Mouse (Mus musculus): Measurements from ENCODE around the gene Atp5g1.

Gene Atp5g1

DNA sequence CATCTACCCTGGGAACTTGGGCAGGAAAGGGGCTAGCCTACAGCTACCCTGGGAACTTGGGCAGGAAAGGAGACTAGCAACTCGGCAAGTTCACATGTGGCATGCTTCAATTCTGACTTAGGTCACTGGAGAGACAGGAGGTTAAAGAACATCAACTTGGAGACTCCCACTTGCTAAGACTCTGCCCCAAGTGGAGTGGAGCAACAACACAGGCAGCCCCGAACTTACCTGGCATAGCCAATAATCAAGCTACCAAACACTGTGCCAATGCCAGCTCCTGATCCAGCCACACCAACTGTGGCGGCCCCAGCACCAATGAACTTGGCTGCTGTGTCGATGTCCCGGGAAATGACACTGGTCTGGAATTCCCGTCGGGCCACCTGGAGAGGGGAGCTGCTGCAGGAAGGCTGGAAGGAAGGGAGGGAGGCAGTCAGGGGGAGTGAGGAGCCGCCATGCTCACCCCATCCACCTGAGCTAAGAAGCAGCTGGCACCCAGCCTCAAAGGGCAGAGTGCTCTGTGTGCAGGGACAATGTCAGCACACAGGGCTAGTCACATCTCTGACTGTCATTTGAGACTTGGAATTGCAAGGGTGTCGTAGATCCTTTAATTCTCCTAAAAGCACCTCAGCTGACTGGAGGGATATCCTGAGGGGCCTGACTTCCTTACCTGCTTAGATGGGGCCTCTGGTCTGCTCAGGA is 2.0 kb downstream of the Atp5g1 start:
- no peak for DNase-seq (ENCODE audit: extremely low spot score, low read depth, low spot score)

DNA sequence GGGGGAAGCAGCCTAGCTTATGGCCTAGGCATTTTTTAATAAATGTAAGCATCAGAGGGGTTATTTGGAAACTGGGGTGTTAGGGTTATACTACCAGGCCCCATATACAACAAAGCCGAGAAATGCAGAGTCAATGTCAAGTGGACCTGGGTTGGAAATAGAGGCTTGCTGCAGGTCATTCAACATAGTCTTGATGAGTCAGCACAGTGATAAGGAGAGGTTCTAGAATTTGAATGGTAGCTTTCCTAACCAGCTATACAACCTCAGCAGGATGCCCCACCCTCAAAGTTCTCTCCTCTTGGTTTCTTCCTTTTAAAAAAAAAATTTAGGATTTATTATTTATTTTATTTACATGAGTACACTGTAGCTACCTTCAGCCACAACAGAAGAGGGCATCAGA is 4.5 kb downstream of the Atp5g1 start:
- DNase-seq (ENCODE audit: extremely low spot score, low read depth, low spot score), result no peak

DNA sequence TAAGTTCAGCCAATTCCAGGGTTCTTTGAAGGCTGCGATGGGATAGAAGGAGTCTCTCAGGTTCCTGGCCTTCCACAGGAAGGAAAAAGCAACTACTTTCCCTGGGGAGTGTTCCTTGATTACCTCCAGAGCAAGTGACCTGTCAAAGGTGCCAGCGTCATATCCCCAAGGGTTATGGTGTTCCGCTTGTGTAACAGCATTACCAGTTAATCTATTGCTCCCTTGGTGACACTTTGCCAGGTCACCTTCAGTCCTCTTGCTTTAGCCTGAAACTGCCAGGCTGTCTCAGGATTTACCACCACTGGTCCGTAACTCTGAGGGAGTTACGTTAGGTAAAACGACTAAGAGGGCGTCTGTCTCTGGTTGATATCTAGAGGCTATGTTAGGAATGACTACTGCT is 5.1 kb downstream of the Atp5g1 start:
- no peak for DNase-seq (ENCODE audit: extremely low spot score, low read depth, low spot score)

- DNase-seq (ENCODE audit: extremely low spot score, low read depth, low spot score), result no peak
Measured at GRCm38 (mm10) chr11:96068231-96068630, 7.2 kb downstream of the Atp5g1 start.

DNA sequence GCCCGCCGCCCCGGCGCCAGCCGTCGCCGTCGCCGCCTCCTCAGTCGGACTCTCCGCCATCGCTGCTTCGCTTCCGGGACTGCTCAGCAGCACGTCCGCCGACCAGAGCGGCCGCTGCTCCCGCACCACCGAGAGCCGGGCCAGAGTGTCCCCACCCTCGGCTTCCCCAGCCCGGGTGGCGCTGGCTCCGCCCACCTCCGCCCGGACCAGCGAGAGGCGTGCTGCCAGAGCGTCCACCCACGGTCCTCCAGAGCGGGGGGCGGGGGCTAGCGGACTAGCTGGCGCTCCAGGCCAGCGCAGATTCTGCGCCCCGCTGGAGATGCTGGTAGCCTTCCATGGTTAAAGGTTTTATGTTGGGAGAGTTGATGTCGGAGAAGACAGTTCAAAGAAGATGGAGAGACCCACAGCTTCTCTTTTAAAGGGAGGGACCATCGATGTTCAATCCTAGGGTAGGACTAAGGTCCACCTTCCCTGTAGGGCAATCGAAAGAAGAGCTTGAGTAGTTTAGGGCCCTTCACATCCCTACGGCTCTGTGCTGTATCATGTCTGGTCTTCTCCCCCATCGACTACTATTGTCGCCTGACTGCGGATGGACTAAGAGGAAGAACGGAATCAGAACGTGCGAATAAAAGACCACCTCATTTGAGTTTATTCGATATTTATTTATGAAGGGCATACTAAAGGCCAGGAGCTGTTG is 10.1 kb downstream of the Atp5g1 start, which contains the start of gene Ube2z:
Ube2z (minus strand) TSS at position 174 of the 697 bp plus-strand sequence.
- DNase-seq (ENCODE audit: extremely low spot score, low read depth, low spot score), result peak; percentile 62

GRCm38 (mm10) chr11:96064521-96065214 is 10.8 kb downstream of the Atp5g1 start:
- no peak for DNase-seq (ENCODE audit: extremely low spot score, low read depth, low spot score)

- no peak for DNase-seq (ENCODE audit: extremely low spot score, low read depth, low spot score)
Measured at GRCm38 (mm10) chr11:96058309-96058708, 17.2 kb downstream of the Atp5g1 start.

DNA sequence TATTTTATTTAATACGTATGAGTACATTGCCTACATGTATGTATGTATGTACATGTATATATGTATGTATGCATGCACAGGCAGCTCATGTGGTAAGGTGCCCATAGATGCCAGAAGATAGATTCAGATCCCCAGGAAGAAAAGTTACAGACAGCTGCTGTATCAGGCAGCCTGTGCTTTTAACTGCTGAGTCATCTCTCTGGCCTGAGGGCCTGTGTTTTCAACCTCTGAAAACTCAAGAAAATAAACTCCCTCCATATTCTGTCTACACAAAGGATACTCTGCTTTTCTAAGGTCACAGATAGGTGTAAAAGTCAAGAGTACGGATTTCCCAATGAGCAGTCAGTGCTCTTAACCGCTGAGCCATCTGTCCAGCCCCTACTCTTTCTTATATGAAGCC is 24.6 kb downstream of the Atp5g1 start:
- no peak for DNase-seq (ENCODE audit: extremely low spot score, low read depth, low spot score)

DNA sequence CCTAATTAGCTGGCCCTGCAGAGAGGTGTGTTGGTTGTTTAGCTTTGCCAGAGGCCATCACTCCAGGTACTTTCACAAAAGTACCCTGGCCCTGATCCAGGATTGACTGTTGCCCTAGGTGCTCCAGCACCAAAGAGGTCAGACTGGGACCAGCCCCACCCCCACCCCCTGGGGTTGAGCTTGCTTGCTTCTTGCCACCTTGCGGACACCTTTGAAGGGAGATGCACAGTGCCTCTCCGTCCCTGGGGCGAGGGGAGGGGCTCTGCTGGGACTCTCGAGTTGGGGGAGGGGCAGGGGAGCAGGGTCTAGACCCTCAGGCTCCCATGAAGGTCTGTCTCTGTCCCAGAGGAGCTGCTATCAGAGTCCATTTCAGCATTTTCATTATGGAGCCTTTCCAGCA is 25.5 kb downstream of the Atp5g1 start:
- no peak for DNase-seq (ENCODE audit: extremely low spot score, low read depth, low spot score)

DNA sequence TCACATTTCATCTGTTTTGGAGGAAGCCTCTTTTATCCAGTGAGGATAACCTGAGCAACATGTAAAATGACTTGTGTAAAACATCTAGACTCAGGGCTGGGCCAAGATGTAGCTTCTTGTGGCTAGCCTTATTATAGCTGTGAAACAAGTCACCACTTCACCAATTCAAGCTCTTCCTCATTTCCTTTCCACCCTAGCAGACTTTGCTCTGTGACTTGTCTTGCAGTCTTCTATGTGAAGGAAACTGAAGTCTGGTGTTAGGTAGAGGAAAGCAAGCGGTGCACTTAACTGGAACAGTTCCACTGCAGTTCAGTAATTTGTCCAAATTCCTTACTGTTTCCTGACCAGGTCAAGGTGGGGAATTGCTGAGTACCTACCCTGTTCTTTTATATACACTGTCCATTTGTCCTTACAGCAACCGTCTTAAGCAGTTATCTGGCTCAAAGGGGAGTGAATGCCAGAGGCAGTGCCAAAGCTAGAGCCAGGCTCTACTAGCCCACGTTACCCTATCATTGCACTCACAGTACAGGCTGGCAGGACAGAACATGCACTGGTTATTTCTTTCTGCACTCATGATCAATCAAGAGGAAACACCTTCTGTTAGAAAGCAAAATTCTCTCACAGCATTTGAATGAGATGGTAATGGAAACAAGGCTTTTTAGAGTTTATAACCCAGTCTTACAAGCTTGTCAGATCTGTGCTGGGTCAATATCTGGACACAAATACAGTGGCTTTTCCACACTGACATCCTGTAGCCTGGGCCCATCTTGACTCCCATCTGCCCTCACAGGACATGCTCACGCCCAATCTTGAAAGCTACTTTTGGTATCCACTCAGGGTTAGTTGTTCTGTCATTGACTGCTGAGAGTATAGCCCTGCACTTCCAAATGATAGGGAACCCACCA is 27.7 kb downstream of the Atp5g1 start:
- DNase-seq (ENCODE audit: extremely low spot score, low read depth, low spot score), result no peak

GRCm38 (mm10) chr11:96046793-96047192 is 28.7 kb downstream of the Atp5g1 start:
- no peak for DNase-seq (ENCODE audit: extremely low spot score, low read depth, low spot score)

DNA sequence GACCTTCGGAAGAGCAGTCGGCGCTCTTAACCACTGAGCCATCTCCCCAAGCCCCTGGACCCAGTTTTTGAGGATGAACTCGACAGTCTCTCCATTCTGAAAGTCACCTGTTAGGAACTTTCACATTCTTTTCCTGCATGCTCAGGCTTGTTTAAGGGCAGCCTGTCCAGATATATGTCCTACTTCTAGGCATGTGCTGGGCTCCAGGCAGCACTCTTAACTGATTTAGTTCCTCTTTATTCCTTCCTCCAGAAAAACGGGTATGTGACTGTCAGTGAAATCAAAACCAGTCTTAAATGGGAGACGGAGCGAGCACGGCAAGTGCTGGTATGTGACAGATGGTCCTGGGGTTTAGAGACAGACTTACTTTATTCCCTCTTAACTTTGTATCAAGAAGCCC is 29.4 kb downstream of the Atp5g1 start:
- no peak for DNase-seq (ENCODE audit: extremely low spot score, low read depth, low spot score)

DNA sequence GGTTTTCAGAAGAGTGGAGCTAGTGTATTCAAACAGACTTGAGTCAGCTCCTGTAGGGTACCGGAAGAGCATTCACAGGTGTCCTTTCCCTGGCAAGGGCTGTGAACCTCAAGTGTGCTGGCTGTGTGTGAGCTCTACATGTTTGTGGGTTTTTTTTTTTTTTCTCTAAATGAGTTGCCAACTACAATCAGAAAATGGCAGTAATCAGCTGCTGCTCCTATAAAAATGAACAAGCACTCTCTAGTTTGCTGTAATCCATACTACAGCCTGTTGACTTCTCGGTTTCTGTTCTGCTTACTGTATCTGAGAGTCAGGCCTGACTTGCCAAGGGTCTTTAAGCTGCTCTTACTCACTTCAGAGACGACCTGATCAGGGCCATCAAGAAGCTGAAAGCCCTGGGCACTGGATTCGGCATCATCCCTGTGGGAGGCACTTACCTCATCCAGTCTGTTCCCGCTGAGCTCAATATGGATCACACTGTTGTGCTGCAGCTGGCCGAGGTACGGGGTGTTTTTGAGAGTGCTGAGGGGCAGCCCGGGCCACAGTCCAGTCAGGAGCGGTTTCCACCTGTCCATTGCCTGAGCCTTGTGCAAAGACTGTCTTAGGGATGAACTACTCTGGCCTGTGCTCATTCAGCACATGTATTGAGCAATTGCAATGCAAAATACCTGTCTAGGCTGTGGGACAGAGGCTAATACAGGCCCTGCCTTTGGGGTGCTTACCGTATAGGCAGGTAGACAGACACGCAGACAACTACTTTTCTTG is 30.5 kb downstream of the Atp5g1 start:
- no peak for DNase-seq (ENCODE audit: extremely low spot score, low read depth, low spot score)

DNA sequence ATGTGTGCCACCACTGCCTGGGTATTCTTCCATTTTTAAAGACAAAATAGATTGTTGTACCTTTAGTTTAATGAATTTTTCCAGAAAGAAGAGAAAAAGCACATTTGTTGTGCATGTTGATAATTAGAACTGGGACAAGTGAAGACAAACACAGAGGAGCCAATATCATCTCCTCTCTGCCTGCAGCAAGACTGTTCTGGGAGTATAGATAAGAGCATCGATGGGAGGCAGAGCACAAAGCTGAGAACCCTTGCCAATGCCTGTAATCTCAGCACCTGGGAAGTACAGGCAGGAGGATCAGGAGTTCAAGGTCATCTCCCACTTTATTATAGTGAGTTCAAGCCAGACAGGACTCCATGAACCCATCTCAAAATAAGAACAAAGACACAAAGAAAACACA is 36.9 kb downstream of the Atp5g1 start:
- no peak for DNase-seq (ENCODE audit: extremely low spot score, low read depth, low spot score)

- no peak for DNase-seq (ENCODE audit: extremely low spot score, low read depth, low spot score)
Measured at GRCm38 (mm10) chr11:96037499-96037898, 38.0 kb downstream of the Atp5g1 start.

GRCm38 (mm10) chr11:96035133-96035532 is 40.3 kb downstream of the Atp5g1 start:
- DNase-seq (ENCODE audit: extremely low spot score, low read depth, low spot score), result no peak

DNA sequence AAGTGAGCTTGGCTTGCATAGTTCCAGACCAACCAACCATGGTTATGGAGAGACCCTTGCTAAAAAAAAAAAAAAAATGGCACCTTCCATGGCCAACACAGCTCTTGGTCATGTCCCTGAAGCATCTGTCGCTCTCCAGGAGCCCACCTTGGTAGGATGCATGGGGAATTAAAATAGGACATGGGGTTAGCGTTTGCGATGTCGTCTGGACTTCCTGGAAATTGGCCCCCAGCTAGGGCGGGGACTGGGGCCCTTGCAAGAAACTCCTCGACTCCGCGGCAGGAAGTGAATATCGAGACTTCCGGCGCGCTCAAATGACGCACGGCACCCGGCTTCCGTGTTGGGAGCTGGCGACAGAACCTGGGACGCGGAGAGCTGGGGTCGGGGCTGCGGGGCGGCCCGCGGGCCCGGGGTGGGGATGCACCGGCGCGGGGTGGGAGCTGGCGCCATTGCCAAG is 40.8 kb downstream of the Atp5g1 start, which contains the start of gene Snf8:
Snf8 (plus strand) TSS at position 290 of the 457 bp plus-strand sequence.
- DNase-seq (ENCODE audit: extremely low spot score, low read depth, low spot score), result peak; percentile 67

DNA sequence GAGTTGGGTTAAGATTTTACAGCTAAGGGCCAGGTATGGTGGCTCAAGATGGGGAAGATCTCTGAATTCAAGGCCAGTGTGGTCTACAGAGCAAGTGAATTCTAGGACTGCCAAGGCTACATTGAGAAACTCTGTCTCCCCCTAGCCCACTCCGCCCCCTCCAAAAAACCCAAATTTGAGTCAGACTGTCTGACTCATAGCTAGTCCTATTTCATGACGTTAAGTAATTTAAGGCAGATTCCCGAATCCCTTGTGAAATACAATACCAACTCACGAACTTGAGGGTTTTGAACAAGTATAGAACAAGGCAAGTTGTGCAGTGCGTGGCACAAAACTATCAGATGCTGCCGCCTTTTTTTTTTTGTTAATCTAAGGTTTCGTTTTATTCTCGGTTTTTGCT is 41.4 kb downstream of the Atp5g1 start:
- DNase-seq (ENCODE audit: extremely low spot score, low read depth, low spot score), result no peak

GRCm38 (mm10) chr11:96033264-96033663 is 42.2 kb downstream of the Atp5g1 start:
- no peak for DNase-seq (ENCODE audit: extremely low spot score, low read depth, low spot score)

DNA sequence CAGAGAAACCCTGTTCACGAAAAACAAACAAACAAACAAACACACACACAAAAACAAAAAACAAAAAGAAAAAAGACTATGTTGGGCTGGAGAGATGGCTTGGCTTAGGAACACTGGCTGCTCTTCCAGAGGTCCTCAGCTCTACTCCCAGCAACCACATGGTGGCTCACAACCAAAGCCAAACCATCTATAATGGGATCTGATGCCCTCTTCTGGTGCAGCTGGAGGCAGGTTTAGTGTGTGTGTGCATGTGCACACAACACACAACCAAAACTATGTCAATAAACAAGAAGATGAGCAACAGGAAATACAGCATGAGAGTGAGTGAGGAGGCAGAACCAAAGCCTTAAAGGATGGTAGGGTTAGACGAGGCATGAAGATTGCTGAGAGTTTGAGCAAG is 43.8 kb downstream of the Atp5g1 start:
- DNase-seq (ENCODE audit: extremely low spot score, low read depth, low spot score), result no peak
